Comparison of ENCODE assay signal across 9 mouse cellular contexts in the genomic region with DNA sequence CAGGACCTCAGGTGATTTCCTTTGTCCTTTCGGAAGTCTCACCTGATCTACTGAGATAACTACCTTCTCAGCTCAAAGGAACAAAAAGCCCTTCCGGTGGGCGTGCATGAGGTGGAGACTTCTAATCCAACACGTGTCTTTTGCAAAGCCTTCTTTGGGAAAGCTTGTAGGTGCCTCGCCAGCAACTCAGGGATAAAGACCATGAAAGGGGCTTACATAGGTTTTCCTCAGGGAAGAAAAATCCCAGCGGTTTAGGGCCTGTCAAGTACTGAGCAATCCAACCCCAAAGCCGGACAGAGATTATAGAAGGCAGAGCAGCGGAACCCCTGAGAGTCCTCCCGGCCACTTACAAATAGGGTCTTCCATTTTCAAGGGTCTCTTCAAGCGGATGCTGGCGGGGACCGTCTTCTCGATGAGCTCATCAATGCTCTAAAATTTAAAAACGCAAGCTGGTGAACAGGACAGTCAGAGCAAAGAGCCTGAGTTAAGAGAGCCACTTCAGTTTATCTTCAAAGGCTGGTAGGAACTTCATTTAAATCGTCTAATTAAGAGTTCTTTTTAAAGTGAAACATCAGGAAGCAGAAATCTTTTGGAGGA. TPM values are rescaled to one million over a fixed set of nuclear protein-coding genes. Genes with fewer than 3 reads are reported as not detected.
DNase-seq lines count a peak whose midpoint lies in the region; ATAC-seq lines count a peak whose summit lies in the region.
"Had no signal": no experiment of that assay in that cellular context is flagged by ENCODE, and none has a peak within 500 bp of the region (broad histone marks: within the 10 kb centered on the region; RNA-seq: fewer than 3 reads in every experiment).

No protein-coding gene starts in this region.

- peak overlapping the region; percentile 100 for H3K4me2 ChIP-seq in embryonic facial prominence, embryonic 13.5 days
- peak overlapping the region; percentile 97 for H3K4me2 ChIP-seq in neural tube, embryonic 13.5 days

- peak overlapping the region; percentile 58 for H3K4me3 ChIP-seq in embryonic facial prominence, embryonic 13.5 days
- H3K4me3 ChIP-seq in neural tube, embryonic 13.5 days, result peak overlapping the region; percentile 66

- no peaks in the 10 kb centered on the region for H3K9me3 ChIP-seq in embryonic facial prominence, embryonic 13.5 days
- H3K9me3 ChIP-seq in neural tube, embryonic 13.5 days, result no peaks in the 10 kb centered on the region

- no peak overlapping the region for H3K27ac ChIP-seq in embryonic facial prominence, embryonic 13.5 days
- no peak overlapping the region for H3K27ac ChIP-seq in neural tube, embryonic 13.5 days (replicated peaks)

- no peak overlapping the region for H3K9ac ChIP-seq in embryonic facial prominence, embryonic 13.5 days
- H3K9ac ChIP-seq in neural tube, embryonic 13.5 days, result peak overlapping the region; percentile 72

- ATAC-seq in embryonic facial prominence, embryonic 13.5 days (ENCODE audit: insufficient number of reproducible peaks, insufficient read depth, low FRiP score, low TSS enrichment, low read depth), result no peak
- no peak for ATAC-seq in neural tube, embryonic 13.5 days (ENCODE audit: low read depth)

- peaks cover 11% of the 10 kb centered on the region for H3K4me1 ChIP-seq in embryonic facial prominence, embryonic 13.5 days
- H3K4me1 ChIP-seq in neural tube, embryonic 13.5 days (replicated peaks), result peaks cover 15% of the 10 kb centered on the region

- peak; percentile 35 for DNase-seq in kidney, adult 18-20 months
- DNase-seq in kidney, postnatal 10 days, result no peak
- DNase-seq in kidney, postnatal 36 days, result peak; percentile 33 to 36
- no peak for DNase-seq in thymus, postnatal 0 days (ENCODE audit: low spot score)
- no peak for DNase-seq in spleen, adult 18-20 months
- no peak for DNase-seq in gastrocnemius, postnatal 25 days

- H3K36me3 ChIP-seq in embryonic facial prominence, embryonic 13.5 days, result no peaks in the 10 kb centered on the region
- H3K36me3 ChIP-seq in neural tube, embryonic 13.5 days, result no peaks in the 10 kb centered on the region

- H3K27me3 ChIP-seq in embryonic facial prominence, embryonic 13.5 days, result peaks cover 44% of the 10 kb centered on the region
- no peaks in the 10 kb centered on the region; the same call in 1 of the 2 replicates for H3K27me3 ChIP-seq in neural tube, embryonic 13.5 days

- 3% methylated on average over 15 of the region's 15 CpGs for WGBS in embryonic facial prominence, embryonic 13.5 days
- WGBS in neural tube, embryonic 13.5 days, result 3% methylated on average over 15 of the region's 15 CpGs

RNA-seq across cellular contexts. Expression of a gene that starts 1.1 kb away (rescaled TPM):
- polyA plus RNA-seq in embryonic facial prominence, embryonic 13.5 days (2015; fragmentation: Nextera tagmentation; extraction: Ambion mirVana), result 3.5 and 3.7 TPM in 2 replicates
- polyA plus RNA-seq in neural tube, embryonic 13.5 days (2015; fragmentation: Nextera tagmentation; extraction: Ambion mirVana), result 6.2 and 6.6 TPM in 2 replicates
- polyA plus RNA-seq in thymus, postnatal 0 days (2015; fragmentation: Nextera tagmentation; extraction: Ambion mirVana), result 0.27 and 0.30 TPM in 2 replicates
- total RNA-seq in gastrocnemius, postnatal 25 days (2021), result under 1 TPM in 1 of 2 experiments, not detected in 1; 0.11 TPM

RNA-seq across cellular contexts. Expression of a gene that starts 58.6 kb away (rescaled TPM):
- not detected in 2 replicates for polyA plus RNA-seq in embryonic facial prominence, embryonic 13.5 days (2015; fragmentation: Nextera tagmentation; extraction: Ambion mirVana)
- polyA plus RNA-seq in neural tube, embryonic 13.5 days (2015; fragmentation: Nextera tagmentation; extraction: Ambion mirVana), result not detected in 2 replicates
- polyA plus RNA-seq in thymus, postnatal 0 days (2015; fragmentation: Nextera tagmentation; extraction: Ambion mirVana), result 0.59 and 0.66 TPM in 2 replicates
- not detected for total RNA-seq in gastrocnemius, postnatal 25 days (2021)
- total RNA-seq: neutrophil, adult 5-6 weeks had no signal

Comparison
In these comparisons a context has a peak if more than half of its experiments do, and no peak if none do; other contexts are left out.
1. DNase-seq: peak in kidney, adult 18-20 months (single experiment) and kidney, postnatal 36 days (2 of 2); none in kidney, postnatal 10 days (single experiment), thymus, postnatal 0 days (single experiment), spleen, adult 18-20 months (0 of 2) and gastrocnemius, postnatal 25 days (single experiment).